Mouse (Mus musculus): ENCODE measurements around the gene Lad1. TPM values are rescaled to one million over a fixed set of nuclear protein-coding genes. Genes with fewer than 3 reads are reported as not detected.

Lad1 gene
- total and polyA plus RNA-seq, 2 experiments from 2014 or later = 0.21 to 0.40 TPM

DNA sequence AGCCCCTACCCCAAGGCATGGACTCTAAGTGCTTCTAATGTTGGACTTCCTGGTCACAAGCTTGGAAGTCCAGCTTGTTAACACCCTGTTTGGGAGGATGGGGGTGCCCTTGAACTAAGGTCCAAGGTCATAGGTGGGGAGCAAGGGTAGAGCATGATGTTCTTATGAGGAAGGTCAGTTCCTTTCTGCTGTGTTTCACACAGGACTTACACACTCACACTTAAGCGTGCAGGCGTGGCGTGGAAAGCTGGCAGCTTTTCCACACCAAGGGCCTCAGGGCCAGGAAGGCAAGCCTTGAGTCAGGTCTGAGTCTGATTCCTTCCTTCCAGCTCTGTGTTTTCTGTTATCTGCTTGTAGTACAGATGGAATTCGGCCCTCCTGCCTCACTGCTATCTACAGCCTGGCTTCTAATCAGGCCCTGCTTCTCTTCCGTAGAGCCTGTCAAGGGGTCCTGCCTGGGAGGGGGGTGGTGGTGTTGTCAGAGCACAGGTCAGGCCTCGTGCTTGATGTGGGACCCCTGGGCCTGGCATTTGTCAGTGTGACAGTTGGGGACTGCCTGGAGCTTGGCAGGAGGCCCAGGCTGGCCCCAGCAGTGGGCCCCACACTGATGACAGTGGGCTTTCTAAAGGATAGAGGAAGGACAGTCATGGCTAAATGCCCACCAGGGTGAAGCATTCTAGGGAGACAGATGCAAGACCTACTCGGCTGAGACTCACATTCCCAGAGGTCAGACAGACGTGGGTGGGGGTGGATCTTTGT lies 18.0 kb upstream of the Lad1 start:
- Histone ChIP-seq H3K9me3 (ENCODE audit: low read length) (no peaks in the 10 kb centered on the region), H3K27ac (no peak overlapping the region), H3K9ac (replicated peaks; ENCODE audit: low read length) (0 out of 2 replicates have a peak overlapping the region, but pooled peaks have one; percentile 10), H3K4me2 (ENCODE audit: low read depth, low read length) (no peak overlapping the region), H3K4me1 (ENCODE audit: insufficient read depth, low read length) (peaks cover 9% of the 10 kb centered on the region), H3K4me3 (ENCODE audit: low read length) (no peak overlapping the region), H3K36me3 (ENCODE audit: insufficient read depth, low read length) (no peaks in the 10 kb centered on the region), H3K27me3 (ENCODE audit: insufficient read depth, low read length) (no peaks in the 10 kb centered on the region)
- ATAC-seq (peak; percentile 53), DNase-seq (ENCODE audit: low spot score) (peak; percentile 43)
- WGBS = 36% methylated on average over 8 of the region's 8 CpGs
- TF ChIP-seq CTCF (IDR thresholded peaks at IDR 0.05; ENCODE audit: low read depth) = no peak

DNA sequence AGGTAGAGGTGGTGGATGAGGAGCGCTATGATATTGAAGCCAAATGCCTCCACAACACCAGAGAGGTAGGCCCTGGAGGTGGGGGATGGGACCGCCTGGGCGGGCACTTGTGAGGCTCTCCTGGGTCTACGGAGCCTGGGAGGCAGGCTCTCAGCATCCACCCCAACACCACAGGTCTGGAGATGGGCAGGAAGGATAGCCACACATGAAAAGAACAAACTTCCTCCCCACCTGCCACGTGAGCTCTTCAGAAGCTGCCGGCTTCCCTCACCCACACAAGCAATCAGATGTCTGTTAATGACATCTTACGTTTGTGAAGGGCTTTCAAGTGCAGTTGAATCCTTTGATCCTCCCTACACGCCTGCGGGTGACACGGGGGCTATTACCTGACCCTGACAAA lies 10.9 kb upstream of the Lad1 start:
- Histone ChIP-seq H3K4me2 (ENCODE audit: low read depth, low read length) (no peak overlapping the region), H3K4me3 (ENCODE audit: low read length) (no peak overlapping the region), H3K4me1 (ENCODE audit: insufficient read depth, low read length) (no peaks in the 10 kb centered on the region), H3K27me3 (ENCODE audit: insufficient read depth, low read length) (no peaks in the 10 kb centered on the region), H3K36me3 (ENCODE audit: insufficient read depth, low read length) (no peaks in the 10 kb centered on the region), H3K9ac (replicated peaks; ENCODE audit: low read length) (no peak overlapping the region), H3K27ac (no peak overlapping the region), H3K9me3 (ENCODE audit: low read length) (no peaks in the 10 kb centered on the region)
- 71% methylated on average over 10 of the region's 10 CpGs for WGBS
- no peak for DNase-seq (ENCODE audit: low spot score)
- TF ChIP-seq CTCF (IDR thresholded peaks at IDR 0.05; ENCODE audit: low read depth) = no peak
- no peak for ATAC-seq

DNA sequence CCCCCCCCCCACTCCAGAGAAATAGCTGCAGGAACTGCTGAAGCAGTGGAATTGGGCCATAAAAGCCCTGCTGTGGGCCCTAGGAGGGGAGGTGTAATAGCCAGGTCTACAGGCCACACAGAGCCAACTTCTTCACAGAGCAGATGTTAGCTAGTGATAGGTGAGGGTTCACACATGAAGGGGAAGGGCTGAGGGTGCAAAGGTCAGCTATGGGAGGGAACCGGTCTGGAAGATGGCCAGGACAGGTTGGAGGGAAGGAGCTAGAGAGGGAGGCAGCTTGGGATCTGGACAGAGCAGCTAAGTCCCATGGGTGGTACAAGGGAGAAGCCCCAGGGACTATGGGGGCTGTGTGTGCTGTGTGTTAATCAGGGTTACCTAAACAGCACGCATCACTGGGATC lies 8.2 kb upstream of the Lad1 start:
- no peak overlapping the region for H3K4me3 ChIP-seq (ENCODE audit: low read length)
- H3K4me1 ChIP-seq (ENCODE audit: insufficient read depth, low read length) = 0 out of 2 replicates have a peak, but pooled peaks cover 10% of the 10 kb centered on the region
- H3K9ac ChIP-seq (replicated peaks; ENCODE audit: low read length) = no peak overlapping the region
- H3K36me3 ChIP-seq (ENCODE audit: insufficient read depth, low read length) = no peaks in the 10 kb centered on the region
- H3K9me3 ChIP-seq (ENCODE audit: low read length) = no peaks in the 10 kb centered on the region
- no peak for ATAC-seq
- no peak for DNase-seq (ENCODE audit: low spot score)
- H3K27ac ChIP-seq = no peak overlapping the region
- WGBS = 81% methylated on average over 2 of the region's 2 CpGs
- H3K27me3 ChIP-seq (ENCODE audit: insufficient read depth, low read length) = no peaks in the 10 kb centered on the region
- H3K4me2 ChIP-seq (ENCODE audit: low read depth, low read length) = no peak overlapping the region
- no peak for TF ChIP-seq CTCF (IDR thresholded peaks at IDR 0.05; ENCODE audit: low read depth)

DNA sequence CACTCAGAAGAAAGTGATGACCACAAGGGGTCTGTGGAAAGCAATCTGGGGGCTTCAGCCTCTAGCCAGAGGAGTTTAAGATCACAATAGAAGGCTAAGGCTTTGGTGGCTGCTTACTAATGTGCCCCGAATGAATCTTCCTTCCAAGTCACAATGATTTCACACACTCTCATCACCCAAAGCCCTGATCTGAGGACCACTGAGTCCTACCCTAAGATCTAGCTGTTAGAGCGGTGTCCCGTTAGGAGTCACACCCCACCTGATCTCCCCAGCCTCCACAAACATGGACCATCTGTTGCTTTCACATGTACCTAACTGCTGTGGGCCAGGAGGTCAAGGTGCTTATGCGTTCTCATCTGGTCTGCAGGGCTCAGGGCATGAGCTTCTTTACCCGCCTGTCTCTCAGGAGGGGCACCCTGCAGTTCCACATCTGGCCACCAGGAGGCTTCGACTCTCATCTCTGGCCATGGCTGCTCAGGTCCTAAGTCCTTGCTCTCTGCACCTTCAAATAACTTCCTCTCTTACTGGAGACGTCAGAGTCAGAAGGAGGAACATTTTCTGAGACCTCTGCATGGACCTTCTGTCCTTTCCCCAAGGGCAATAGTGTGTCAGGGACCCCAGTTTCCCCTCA lies 7.3 kb upstream of the Lad1 start:
- H3K4me3 ChIP-seq (ENCODE audit: low read length) = no peak overlapping the region
- DNase-seq (ENCODE audit: low spot score) (peak; percentile 78), ATAC-seq (peak; percentile 65)
- 36% methylated on average over 7 of the region's 7 CpGs for WGBS
- H3K9me3 ChIP-seq (ENCODE audit: low read length) = no peaks in the 10 kb centered on the region
- no peaks in the 10 kb centered on the region for H3K36me3 ChIP-seq (ENCODE audit: insufficient read depth, low read length)
- no peak overlapping the region for H3K4me2 ChIP-seq (ENCODE audit: low read depth, low read length)
- H3K27me3 ChIP-seq (ENCODE audit: insufficient read depth, low read length) = no peaks in the 10 kb centered on the region
- H3K4me1 ChIP-seq (ENCODE audit: insufficient read depth, low read length) = 0 out of 2 replicates have a peak, but pooled peaks cover 10% of the 10 kb centered on the region
- H3K27ac ChIP-seq = no peak overlapping the region
- H3K9ac ChIP-seq (replicated peaks; ENCODE audit: low read length) = no peak overlapping the region
- peak; percentile 98 for TF ChIP-seq CTCF (IDR thresholded peaks at IDR 0.05; ENCODE audit: low read depth)

DNA sequence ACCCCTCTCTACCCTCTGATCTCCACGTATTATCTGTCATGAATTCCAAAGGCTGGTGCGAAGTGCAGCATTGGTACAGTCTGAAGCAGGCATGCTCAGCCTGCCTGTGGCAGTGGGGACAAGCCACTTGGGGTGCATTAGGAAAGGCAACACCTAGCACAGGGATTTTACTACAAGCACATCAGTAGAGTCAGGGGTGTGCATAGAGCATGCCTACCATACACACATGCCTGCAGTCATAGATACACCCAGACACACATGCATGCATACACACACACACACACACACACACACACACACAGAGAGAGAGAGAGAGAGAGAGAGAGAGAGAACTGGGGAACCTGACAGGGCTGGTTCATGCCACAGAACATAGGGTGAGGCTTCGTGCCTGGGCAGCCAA lies 6.2 kb upstream of the Lad1 start:
- no peak for TF ChIP-seq CTCF (IDR thresholded peaks at IDR 0.05; ENCODE audit: low read depth)
- WGBS = 74% methylated on average over 3 of the region's 3 CpGs
- DNase-seq (ENCODE audit: low spot score) = no peak
- Histone ChIP-seq H3K27ac (no peak overlapping the region), H3K9ac (replicated peaks; ENCODE audit: low read length) (no peak overlapping the region), H3K4me3 (ENCODE audit: low read length) (no peak overlapping the region), H3K36me3 (ENCODE audit: insufficient read depth, low read length) (no peaks in the 10 kb centered on the region), H3K27me3 (ENCODE audit: insufficient read depth, low read length) (0 out of 2 replicates have a peak, but pooled peaks cover 4% of the 10 kb centered on the region), H3K4me1 (ENCODE audit: insufficient read depth, low read length) (0 out of 2 replicates have a peak, but pooled peaks cover 10% of the 10 kb centered on the region), H3K4me2 (ENCODE audit: low read depth, low read length) (no peak overlapping the region), H3K9me3 (ENCODE audit: low read length) (no peaks in the 10 kb centered on the region)
- ATAC-seq = no peak

DNA sequence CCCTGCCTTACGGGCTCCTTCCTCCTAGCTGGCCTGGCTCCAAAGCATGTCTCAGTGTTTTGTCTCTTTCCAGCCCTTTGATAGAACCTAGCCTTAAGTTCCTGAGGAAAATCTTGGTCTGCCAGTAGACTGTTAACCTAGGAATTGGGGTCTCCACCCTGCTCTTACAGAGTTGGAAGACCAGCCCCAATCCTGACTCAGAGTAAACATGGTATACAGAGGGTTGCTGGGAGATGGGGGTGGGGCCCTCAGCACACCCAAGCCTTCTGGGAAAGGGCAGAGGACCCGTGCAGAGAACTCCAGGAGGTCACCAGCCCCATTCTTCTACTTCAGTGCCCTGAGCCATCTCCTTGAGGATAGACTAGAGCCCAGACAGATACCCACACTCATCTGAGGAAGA lies 5.8 kb upstream of the Lad1 start:
- no peak for TF ChIP-seq CTCF (IDR thresholded peaks at IDR 0.05; ENCODE audit: low read depth)
- Histone ChIP-seq H3K27ac (no peak overlapping the region), H3K9ac (replicated peaks; ENCODE audit: low read length) (no peak overlapping the region), H3K9me3 (ENCODE audit: low read length) (no peaks in the 10 kb centered on the region), H3K4me1 (ENCODE audit: insufficient read depth, low read length) (0 out of 2 replicates have a peak, but pooled peaks cover 10% of the 10 kb centered on the region), H3K4me3 (ENCODE audit: low read length) (no peak overlapping the region), H3K4me2 (ENCODE audit: low read depth, low read length) (no peak overlapping the region), H3K27me3 (ENCODE audit: insufficient read depth, low read length) (peaks cover 8% of the 10 kb centered on the region; the same call in 1 of the 2 replicates), H3K36me3 (ENCODE audit: insufficient read depth, low read length) (no peaks in the 10 kb centered on the region)
- DNase-seq (ENCODE audit: low spot score) (no peak), ATAC-seq (no peak)
- 18% methylated on average over 2 of the region's 2 CpGs for WGBS

All from hindbrain, postnatal 0 days (tissue).